Mouse (Mus musculus) ovary, postnatal 14 days (tissue): Measurements from ENCODE around the gene Cnih4.

ENCODE experiments used
- DNase-seq: peaks from one replicate; pipeline ENCODE4 v3.0.0; 2022; ENCODE audit warnings: low spot score

Gene Cnih4

DNA sequence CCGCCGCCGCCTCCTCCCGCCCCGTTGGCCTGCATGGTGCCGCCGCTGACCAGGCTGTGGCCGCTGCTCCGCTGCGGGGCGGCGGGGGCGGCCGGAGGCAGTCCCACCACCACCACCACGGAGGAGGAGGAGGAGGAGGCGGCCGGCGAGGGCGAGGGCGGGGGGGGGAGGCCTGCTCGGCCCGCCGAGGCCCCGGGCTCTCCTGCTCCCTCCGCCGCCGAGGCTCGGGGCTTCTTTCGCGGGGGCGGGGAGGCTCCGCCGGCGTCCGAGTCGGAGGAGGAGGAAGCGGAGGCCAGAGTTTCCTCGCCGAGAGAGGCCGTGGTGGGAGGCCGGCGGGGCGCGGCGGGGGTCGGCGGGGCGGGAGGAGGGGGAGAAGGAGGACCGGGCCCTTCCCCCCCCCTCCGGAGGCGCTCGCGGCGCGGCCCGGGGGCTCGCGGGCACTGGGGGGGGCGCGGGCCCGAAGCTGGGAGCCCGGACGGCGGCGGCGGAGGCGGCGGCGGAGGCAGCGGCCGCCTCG is 67.0 kb downstream of the Cnih4 start:
- peak; percentile 21 for DNase-seq

DNA sequence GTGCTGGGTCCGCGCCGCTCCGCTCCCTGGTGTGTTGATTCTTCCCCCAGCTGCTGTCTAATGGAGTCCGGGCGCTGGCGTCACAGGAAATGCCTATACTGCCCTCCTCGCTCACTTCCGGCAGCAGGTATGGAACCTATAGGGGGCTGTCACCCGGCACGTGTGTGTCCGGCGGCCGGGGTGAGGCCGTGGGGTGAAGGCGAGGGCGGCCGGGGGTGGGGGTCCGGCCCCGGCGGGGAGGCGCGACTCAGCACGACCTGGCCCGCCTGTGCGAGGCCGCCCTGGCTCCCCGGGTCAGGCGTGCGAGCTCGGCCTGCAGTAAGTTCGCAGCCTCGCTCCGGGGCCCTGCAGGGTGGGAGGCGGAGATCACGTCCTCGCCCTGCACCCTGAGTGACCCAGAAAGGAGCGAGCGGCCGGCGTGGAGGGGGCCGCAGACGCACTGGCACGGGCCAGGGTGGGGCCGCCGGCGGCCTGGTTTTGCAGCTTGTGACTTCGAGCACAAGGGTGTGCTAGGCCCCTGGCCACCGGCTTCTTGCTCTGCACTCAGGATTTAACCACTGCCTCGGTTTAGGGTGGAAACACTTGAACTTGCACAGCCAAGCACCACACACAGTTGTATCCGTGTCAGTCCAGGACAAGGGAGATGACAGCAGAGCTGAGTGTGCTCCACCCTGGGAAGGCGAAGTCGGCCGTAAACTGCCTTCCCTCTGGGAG is 67.6 kb downstream of the Cnih4 start, which contains the start of gene Wdr26:
Gene Wdr26 (minus strand): TSS at position 82 of the 714 bp plus-strand sequence.
- peak; percentile 57 for DNase-seq

DNA sequence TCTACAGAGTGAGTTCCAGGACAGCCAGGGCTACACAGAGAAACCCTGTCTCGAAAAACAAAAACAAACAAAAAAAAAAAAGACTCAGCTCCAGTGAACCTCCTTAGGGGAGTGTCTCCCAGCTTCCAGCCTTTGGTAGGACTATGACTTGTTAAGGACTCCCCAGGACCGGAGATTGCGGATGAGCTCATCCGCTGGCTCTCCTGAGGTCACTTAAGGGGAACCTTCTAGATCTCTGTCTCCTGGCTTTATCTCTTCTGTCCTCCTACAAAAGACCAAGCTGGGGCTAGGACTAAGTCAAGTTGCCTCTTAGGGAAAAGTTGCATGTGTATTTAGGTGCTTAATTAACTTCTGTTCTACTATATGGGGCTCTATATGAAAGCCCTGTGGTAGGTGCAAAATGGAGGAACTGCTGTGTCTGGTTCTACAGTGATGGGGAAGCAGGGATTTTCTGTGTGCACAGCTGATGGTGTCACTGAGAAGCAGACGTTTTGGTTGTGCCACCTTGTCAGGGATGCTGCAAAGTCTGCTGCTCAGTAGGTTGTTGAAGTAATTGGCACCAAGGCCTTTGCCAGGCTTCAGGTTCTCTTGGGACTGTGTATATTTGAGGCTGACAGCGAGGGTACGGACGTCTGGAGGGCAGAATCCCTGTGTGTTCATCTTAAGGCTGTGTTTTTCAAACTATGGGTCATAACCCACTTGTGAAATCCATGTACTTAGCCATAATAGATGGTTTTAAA is 70.0 kb downstream of the Cnih4 start:
- DNase-seq: no peak

DNA sequence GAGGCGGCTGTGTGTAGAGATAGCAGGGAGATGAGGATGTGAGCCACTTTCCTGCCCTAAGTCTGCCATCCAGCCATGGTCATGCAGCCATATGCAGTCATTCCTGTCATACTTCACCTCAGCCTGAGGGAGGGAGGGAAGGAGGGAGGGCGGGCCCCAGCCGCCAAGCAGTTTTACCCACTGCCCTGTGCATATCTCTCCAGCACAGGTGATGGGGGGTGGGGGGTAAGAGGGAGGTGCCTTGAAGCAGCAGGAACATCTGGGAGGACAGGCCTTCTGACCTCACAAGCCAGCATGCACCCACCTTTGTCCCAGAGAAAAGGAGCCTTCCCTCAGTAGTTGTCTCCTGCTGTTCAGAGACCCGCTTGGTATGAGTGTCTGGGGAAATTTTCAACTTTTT is 71.8 kb downstream of the Cnih4 start:
- DNase-seq: no peak
